Mouse (Mus musculus): ENCODE data around the gene Stx2.
A peak's percentile ranks its signal among the peaks of the same experiment; 100 is the strongest.

Gene Stx2

DNA sequence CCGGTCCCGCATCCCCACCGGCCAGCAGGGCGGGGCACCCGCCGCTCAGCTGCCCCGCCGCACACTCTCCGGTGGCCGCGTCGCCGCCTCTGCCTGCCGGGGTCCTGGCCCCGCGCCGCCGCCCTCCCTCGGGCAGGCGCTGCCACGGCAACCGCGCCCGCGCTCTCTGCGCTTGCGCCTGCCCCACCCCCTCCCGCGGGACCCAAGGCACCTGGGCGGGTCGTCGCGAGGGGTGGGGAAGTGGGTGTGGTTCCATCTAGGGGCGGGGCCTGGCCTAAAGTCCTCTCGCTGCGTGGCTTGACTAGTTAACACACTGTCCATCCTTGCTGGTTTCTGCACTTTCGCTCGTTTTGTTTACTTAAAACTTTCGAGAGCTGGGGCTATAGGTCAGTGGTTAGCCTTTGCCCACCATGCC, at the start of gene Stx2:
TSS of gene Stx2 (minus strand) at position 163 of the 415 bp plus-strand sequence.
- peak; percentile 94 for DNase-seq (ENCODE audit: low spot score)

DNA sequence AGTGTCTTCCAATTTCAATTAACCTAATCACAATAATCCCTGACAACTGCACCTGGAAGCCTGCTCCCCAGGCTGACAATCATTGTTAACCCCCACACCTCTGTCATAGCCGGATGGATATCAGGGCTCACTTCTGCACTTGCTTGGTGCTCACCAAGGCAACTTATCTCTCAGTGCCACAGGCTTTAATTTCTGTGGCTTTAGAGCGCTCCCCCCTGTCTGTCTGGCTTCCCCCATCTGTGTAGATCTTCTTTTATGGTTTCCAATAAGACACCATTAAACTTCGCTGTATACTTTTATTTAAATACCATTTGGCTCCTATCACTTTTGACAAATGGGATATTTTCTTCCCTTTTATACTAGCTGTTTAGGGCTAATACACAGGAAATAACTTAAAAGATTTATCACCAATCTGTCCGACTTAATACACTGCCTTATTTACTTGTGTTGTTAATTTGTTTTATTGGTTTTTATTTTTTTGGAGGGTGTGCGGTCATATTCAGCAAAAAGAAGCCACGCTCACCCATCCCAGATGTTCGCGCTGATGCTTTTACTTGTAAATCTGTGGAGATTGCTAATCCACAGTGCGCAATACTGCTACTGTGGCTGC, 46.4 kb upstream of the Stx2 start:
- no peak for DNase-seq (ENCODE audit: low spot score)

DNA sequence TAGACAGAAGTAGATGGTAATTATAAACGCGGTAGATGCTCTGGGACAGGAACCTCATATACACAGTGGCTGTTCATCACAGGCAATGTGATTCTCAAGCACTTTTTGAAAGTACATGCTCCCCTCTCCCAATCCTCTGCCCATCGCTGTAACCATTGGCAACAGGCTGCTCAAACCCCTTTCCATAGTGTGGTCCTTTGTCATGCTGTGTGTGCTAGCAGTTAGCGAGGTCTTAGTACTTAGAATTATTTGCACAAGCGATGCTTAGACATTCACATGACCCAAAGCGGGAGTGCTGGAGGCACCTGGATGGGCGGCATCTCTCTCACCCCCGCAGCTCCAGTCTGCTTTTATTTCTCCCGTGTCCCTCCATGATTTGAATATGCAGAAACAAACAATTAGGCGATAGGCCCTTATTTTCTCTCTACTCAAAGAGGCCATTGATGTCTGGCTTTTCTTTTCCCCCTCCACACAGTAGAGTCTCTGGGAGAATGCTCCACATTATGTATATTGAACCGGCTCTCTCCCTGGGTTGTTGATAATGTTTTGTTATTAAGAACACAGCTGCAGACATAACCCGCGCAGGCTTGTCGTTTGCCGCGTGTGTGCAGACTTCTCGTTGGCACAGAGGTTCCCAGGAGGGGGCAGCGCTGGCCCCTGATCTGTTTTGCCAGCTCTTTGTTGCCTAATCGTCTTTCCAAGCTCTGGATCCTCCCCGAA, 44.4 kb upstream of the Stx2 start:
- peak; percentile 30 for DNase-seq (ENCODE audit: low spot score)

DNA sequence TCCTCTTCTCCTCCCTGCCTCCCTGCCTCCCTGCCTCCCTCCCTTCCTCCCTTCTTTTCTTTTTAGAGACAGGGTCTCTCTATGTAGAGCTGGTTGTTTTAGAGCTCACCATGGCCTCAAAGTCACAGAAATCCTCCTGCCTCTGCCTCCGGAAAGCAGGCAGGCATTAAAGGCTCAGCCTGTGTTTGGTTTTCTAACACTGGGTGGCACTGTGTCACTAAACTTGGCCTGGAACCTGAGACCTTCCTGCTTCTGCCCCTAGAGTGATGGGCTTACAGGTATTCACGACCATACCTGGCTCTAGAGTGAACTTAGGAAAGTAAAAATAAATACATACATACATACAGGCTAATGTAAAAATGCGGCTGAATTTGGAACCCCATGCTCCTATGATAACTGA, 43.5 kb upstream of the Stx2 start:
- DNase-seq (ENCODE audit: low spot score), result no peak

DNA sequence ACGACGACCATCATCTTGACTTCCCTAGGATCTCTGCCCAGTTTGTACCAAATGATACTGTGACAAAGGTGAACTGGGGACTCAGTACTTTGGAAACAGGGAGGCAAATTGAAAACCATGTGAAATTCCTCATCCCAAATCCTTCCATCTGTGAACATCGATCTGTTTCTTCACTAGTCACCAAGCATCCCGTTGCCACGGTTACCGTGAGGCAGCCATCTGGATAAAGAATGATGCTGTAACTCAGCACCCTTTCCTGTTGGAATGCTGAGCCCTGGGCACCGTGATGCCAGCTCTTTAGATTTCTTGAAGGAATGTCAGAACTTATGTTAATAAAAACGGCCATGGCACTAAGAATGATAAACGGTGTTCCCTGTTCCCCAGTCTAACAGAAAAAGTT, 41.0 kb upstream of the Stx2 start:
- DNase-seq (ENCODE audit: low spot score), result peak; percentile 40

DNA sequence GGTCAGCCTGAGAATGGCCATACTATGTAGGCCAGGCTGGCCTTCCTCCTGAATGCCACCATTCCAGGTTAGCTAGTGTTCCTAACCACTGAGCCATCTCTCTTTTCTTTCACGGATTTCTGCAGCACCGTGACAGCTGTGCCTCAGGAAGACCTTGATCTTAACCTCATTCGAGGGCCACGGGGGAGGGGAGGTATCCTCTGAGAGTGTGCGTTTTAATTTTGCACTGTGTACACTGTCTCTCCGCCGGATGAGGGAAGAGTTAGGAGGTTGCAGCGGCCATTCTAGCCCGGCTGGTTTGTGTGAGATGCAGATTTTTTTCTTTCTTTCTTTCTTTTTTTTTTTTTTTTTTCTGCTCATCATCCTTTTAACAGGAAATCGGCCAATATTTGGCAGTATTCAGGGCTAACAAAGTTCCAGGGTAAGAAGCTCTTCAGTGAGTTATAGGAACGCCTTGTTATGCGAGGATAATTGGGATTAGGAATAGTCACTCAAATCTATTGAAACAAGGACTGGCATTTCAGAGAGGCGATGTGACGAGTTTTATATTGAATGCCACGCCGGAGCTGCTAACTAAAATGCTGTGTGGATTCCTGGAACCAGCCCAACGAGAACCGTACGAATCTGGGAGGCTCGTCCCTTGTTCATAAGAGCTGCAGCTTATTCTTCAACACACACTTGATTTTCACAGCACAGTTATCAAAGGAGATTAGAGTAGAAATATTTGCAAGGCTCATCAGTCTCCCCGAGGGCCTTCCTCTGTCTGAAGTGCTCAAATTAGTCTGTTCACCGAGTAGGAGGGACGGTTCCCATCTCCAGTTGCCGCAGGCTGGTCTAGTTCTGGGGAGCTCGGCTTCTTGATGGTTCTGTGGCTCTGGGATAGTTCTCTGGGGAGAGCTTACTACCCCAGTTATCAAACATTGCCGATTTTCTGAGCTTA, 37.5 kb upstream of the Stx2 start:
- no peak for DNase-seq (ENCODE audit: low spot score)

DNA sequence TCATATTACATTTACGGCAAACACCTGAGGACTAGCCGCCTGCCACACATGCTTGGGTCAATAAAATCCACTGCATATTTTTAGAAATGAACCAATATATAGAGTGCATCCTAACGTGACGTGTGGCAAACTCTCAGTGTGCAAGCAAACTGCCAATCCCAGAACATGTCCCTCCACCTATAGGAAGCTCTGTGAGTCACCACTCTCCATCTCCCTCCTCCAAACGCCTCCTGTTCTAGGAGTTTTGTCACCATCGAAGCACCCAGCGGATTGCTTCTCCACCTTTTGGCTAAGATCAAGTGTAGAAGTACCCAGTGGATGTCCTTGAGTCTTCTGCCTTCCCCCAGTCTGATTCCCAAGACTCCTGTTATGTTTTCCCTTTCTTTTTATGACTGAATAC, 29.4 kb upstream of the Stx2 start:
- no peak for DNase-seq (ENCODE audit: low spot score)

DNA sequence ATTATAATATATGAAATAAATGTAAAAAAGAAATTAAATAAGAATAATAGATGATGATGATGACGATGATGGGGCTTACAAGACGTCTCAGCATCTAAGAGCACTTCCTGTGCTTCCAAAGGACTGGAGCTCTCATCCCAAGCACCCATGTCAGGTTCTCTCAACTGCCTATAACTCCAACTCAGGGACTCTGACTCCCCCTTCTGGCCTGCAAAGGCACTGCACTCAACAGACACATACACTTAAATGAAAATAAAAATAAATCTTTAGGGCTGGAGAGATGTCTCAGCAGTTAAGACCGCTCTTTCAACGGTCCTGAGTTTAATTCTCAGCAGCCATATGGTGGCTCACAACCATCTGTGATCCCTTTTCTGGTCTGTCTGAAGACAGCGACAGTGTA, 28.3 kb upstream of the Stx2 start:
- DNase-seq (ENCODE audit: low spot score), result no peak

DNA sequence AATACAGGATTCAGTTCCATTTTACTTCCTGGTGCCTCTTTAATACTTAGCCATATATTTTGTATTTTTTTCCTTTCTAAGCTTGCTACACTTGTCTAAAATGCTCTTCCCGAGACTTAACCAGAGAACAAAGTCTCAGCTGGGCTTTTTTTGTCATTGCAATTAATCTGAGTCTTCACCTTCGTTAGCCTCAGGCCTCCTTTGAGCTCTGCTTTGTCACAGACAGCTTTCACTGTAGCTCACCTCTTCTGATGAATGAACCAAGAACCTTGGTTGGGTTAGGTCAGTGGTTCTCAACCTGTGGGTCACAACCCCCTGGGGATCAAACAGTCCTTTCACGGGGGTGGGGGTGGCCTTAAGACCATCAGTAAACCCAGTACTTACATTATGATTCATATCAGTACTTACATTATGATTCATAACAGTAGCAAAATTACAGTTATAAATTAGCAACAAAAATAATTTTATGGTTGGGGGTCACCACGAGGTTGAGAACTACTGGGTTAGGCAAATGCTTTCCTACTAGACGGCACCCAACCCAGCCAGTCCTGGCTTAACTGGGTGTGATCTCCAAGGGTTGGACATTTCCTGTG, 20.9 kb upstream of the Stx2 start:
- no peak for DNase-seq (ENCODE audit: low spot score)

DNA sequence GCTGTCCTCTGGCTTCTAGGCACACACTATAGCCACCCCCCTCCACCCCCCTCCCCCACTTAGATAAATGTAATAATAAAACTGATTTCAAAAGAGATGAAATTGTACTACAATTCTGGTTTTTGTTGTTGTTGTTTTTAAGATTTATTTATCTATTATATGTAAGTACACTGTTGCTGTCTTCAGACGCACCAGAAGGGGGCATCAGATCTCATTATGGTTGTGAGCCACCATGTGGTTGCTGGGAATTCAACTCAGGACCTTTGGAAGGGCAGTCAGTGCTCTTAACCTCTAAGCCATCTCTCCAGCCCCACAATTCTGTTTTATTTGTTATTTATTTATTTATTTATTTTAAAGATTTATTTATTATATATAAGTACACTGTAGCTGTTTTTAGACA, 18.3 kb upstream of the Stx2 start:
- no peak for DNase-seq (ENCODE audit: low spot score)

DNA sequence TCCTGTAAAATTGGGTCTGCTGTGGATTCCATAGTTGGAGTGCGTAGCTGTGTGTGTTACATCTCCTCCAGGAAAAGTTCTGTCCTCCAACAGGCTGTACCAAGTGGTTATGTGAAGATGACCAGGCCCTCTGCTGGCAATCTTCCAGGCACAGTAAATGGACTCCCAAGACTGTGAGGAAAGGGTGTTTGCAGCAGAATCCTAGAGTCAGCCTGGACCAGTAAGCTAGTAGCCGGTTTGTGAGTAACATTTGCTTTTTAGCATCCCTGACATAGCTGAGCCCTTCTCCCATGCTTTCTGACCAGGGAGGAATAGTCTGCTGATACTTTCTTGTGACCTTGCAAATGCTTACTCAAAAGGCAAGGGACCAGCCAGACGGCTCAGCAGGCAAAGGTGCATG, 17.8 kb upstream of the Stx2 start:
- DNase-seq (ENCODE audit: low spot score), result no peak

DNA sequence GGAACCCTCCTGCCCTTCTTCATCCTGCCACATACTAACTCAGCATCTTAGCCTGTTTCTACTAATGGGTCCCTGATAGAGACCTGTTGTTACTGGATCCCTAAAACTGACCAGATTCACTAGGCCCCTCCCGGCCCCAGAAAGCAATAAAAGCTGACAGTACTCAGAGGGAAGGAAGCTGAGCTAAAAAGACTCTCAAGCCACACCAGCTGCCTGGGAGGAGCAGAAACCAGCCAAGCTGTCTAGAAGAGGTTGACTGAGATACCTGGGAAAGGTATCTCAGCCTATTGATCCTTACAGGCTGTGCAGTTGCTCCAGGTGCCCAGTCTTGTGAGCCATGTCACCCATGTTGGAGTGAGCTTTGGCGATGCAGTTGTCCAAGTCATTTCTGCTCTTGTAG, 17.4 kb upstream of the Stx2 start:
- no peak for DNase-seq (ENCODE audit: low spot score)

DNA sequence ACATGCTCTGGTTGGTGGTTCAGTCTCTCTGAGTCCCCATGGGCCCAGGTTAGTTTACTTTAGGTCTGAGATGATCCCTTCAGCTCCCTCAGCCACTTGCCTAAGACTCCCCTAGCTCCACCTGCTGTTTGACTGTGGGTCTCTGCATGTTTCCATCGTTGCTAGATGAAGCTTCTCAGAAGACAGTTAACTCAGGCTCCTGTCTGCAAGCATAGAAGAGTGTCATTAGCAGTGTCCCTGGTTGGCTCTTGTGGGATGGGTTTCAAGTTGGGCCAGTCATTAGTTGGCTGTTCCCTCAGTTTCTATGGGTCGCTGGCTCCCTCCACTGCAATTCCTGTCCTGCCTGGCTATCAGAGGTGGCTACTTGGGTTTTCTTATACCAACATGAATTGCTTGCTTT, 16.7 kb upstream of the Stx2 start:
- DNase-seq (ENCODE audit: low spot score), result no peak

DNA sequence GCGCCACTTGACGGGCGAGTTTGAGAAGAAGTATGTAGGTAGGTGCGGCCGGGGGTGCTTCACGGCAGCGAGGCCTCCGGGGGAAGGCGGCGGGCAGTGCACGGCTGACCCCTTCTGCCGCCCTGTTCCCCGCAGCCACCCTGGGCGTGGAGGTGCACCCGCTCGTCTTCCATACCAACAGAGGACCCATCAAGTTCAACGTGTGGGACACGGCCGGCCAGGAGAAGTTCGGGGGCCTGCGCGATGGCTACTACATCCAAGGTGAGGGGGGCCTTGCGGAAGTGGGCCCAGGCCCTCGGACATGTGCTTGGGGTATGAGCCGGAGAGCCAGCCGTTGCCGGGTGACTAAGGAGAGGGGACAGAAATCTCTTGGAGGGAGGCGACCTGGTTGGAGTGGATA, 12.4 kb upstream of the Stx2 start:
- DNase-seq (ENCODE audit: low spot score), result peak; percentile 40

DNA sequence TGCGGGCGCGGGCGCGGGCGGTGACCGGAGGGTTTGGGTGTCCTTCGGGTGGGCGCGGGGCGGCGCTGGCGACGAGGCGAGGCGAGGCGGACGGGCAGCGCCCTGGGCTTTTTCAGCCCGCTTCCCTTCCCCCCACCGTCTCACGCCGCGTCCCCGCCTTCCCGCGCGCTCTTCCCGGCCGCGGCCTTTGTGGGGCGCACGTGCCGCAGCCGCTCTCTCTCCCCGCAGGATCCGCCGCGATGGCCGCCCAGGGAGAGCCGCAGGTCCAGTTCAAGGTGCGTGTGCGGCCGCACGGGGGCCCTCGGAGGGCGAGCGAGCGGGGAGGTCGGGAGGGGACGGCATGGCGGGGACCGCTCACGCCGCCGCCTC, 11.9 kb upstream of the Stx2 start:
- peak; percentile 83 for DNase-seq (ENCODE audit: low spot score)

DNA sequence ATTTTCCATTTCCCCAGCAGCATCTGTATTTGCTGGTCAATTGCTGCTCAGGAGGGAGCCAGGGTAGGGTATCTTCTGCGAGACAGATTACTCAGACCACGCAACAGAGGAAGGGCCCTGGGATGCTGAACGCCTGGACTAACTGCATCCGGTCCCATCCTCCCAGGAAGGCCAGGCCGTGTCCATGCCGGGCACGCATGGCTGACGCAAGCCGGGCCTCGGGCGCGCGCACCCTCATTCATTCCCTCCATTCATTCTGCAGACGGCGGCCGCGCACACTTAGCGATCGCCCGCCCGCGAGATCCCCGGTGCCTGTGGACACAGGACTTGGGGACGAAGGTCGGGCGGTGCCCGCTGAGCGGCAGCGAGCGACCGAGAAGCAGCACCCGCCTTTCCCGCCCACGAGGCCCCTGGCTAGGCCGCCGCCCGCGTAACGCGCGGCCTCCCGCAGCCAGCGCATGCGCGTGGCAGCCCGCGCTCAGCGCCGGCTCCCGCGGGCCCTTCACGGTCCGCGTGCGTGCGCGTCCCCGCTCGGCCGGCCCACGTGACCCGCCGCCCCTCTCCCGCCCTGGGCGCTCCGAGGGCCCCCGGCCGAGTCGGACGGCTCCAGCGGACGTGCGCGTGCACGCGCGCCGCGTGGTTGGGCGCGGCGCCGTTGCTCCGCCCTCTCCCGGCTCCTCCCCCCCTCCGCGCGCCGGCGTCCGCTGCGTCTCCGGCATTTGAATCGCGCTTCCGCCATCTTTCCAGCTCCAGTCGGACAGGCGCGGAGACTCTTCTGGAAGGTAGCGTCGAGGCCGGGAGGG, 11.3 kb upstream of the Stx2 start, which contains the start of gene Ran:
TSS of gene Ran (plus strand) at position 573 of the 803 bp plus-strand sequence.
- peak; percentile 98 for DNase-seq (ENCODE audit: low spot score)

DNA sequence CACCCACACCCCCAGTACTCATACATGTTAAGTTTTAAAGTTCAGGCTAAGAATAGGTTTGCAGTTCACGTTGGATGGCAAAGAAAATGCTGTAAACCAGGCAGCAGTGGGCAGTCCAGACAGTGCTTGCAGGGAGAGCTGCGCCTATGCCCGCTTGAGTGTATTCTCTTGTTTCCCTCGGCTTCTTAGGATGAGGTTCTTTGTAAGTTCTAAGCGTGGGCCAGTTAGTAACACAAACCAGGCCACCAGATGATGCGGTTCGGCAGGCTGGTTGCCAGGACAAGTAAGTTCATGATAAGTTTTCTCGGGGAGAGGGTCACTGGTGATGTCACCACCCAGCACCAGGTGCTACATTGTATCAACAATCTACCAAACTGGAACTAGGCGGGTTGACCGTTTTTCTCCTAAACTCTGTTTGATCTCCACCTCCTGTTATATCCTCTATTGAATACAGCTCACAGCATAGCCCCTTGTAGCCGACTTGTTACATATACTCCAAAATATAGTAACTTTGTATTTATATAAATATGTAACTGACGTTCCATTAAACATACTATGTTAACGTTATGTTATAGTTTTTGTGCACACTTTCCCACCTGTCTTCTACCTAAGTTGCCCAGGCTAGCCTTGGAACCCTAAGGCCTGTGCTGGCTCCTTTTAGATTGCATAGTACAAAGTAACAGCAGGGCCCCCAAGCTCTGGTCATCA, 10.6 kb upstream of the Stx2 start:
- peak; percentile 56 for DNase-seq (ENCODE audit: low spot score)

DNA sequence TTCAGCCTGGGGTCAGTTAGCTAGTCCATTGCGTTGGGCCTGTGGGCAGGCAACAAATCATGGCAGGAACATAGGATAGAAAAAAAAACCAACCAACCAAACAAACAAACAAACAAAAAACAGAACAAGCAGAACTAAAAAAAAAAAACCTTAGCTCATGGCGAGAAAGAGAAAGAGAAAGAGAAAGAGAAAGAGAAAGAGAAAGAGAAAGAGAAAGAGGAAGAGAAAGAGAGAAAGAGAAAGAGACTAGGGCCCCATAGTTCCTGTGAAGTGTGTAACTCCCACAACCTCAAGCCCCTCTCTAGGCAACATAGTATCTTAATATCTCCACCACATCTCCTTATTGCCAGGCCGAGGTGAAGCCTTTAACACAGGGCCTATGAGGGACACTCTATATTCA, 8.0 kb upstream of the Stx2 start:
- no peak for DNase-seq (ENCODE audit: low spot score)

DNA sequence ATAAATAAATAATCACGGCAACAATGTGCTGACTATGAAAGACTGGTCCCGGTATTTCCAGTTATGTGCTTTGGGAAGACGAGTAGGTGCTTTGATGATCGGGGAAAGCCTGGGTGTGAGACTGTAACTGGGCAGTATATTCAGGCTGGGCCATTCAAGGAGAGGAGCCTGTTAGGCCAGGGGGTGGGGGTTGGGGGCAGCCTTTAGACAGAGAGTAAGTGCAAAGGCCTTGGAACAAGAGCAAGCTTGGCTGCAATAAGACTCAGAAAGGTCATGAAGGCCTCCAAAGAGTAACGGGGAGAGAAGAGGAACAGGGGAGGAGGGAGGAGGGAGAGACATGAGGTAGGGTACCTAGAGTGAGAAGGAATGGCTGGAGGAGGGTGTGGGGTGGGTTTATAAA, 7.2 kb upstream of the Stx2 start:
- no peak for DNase-seq (ENCODE audit: low spot score)

DNA sequence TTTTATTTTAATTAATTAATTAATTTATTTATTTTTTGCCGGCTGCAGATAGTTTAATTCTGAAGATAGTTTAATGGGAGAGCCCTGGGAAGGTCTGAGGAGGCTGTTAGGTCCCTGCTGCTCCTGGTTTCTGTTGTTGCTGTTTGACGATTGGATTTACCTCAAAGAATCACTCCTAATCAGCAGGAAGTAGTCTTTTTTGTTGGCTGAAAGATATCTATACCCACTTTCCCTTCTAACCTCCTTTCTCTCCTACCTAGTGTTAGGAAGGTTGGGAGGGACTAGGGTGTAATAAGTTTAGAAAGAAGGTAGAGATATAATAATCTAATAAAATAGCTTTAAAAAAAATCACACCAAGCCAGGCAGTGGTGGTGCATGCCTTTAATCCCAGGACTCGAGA, 6.6 kb upstream of the Stx2 start:
- no peak for DNase-seq (ENCODE audit: low spot score)

DNA sequence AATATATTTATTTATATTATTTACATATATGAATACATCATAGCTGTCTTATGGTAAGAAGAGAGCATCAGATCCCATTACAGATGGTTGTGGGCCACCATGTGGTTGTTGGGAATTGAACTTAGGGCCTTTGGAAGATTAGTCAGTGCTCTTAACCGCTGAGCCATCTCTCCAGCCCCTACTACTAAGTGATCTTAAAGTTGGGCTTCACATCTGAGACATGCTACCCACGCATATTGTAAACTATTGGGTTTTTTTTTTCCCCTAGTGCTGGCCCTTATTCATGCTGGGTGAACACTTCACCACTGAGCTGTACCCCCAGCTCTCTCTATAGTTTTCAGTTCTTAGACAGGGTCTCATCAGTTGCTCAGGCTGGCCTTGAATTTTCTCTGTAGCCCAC, 2.6 kb upstream of the Stx2 start:
- no peak for DNase-seq (ENCODE audit: low spot score)
